Mouse (Mus musculus): Measurements from ENCODE around the gene Bak1.

The Bak1 gene

DNA sequence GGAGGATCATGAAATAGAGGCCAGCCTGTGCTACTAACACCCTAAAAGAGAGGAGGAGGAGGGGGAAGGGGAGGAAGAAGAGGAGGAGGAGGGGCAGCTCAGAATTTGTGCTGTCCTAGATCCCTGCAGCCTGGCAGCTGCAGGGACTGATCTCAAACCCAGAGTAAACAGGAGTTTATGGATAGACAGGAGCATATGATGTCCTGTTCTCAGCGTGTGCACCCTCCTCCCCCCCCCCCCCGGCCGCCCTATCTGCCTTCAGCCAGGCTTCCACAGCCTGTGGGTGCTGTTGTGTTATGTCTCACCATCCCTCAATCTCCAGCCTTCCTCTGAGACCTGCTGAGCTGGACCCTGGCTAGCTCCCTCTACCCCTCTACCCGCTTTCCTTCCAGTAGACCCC is at the start of gene Bak1:
TSS of gene Bak1 (minus strand) at position 101 of the 400 bp plus-strand sequence.
- no peak for DNase-seq (ENCODE audit: low read depth, low spot score)

DNA sequence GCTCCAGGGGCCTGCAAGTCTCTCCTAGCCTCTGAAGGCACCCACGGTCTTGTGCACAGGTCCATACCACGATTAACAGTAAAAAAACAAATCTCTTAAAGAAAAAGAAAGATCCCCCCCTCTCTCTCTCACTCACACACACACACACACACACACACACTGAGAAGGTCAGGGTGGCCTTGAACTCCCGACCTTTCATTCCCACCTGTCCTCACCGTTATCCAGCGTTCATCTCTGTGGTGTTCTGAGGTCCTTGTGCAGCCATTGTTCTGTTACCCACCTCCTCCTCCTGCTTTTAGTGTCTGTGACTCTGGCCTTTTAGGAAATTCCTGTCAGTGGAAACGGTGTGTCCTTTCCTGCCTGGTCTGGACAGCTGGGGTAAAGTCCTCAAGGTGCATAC is 49.7 kb upstream of the Bak1 start:
- DNase-seq (ENCODE audit: low read depth, low spot score): no peak

DNA sequence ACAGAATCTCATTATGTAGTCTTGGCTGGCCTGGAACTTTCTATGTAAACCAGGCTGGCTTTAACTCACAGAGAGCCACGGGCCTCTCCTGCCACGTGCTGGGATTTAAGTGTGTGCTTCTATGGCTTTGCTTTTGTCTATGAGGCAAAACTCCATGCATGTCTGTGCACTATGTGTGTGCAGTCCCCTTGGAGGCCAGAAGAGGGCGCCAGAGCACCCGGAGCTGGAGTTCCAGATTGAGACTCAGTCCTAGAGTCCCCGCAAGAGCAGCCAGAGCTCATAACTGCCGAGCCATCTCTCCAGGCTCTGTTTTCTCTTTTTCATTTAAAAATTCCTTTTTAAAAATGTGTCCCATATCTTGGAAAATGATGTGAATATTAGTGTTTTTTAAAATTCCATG is 49.1 kb upstream of the Bak1 start:
- DNase-seq (ENCODE audit: low read depth, low spot score): peak; percentile 56

DNA sequence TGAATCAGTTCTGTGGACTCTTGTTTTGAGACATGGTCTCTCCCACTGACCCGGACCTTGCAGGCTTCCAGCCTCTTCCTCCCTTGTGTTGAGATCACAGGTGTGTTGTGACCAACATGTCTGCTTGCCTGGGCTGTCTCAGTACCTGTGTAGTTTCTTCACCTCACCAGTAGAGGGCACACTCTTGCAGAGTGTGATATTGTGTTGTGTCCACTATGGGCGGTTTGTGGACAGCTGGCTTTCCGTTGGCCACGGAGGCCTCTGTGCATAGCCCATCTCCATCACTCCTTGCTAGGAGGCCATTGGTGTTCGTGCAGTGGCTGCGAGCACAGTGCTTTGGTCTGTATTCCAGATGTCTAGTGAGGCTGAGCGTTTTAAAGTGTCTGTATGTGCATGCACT is 48.3 kb upstream of the Bak1 start:
- no peak for DNase-seq (ENCODE audit: low read depth, low spot score)

DNA sequence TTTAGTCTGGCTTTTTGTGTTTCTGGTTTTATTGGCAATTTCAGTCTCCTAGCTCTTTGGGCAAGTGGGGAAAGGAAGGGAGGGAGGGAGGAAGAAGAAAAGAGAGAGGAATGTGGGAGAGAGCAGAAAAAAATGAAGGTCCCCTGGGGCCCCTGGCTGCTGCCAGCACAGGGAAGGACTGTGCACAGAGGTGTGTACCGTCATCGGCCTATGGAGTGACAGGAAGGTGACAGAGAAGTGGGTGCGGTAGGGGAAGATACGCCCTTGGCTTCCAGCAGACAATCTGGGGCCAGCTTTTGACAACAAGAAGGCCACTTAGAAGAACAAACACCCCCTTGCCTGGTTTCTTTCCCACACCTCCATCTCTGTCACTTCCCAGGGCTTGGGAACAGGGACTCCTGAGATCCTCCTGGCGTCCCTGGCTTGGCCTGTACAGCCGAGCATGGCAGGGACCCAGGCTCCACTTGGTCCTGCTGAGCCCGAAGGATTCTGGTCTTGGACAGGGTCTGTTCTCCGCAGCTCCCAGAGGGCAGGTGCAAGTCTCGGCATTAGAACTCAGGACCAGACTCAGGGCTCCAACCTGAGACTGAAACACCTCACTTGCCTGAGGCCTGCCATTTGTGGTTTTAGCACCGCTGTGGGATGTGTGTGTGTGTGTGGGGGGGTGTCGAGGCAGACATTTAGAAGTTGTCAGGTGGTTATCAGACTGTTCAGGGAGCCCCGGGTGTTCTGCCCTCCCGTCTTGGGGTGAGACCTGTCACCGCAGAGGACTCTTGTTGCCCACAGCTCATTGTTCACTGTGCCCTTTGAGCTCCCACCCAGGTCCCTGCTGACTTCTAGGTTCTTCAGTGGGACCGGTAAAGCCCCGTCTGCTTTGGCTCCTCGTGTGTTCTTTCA is 46.3 kb upstream of the Bak1 start:
- DNase-seq (ENCODE audit: low read depth, low spot score): no peak

DNA sequence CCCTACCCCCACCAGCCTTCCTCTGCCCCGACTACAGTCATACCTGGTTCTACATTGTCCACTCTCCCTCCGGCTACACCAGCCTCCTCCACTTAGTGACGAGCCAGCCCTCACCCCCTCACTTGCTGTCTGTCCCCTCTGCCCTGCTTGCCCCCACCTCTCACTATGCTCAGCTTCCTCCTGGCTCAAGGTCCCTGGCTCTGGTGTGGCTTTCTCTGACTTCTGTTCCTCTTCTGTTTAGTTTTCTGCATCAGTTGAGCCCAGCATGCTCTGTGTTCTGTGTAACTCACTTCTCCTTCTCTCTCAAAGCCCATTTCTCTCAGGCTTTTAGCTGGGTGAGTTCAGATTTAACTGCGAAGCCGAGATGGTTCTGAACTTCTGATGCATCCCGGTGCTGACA is 45.4 kb upstream of the Bak1 start:
- no peak for DNase-seq (ENCODE audit: low read depth, low spot score)

DNA sequence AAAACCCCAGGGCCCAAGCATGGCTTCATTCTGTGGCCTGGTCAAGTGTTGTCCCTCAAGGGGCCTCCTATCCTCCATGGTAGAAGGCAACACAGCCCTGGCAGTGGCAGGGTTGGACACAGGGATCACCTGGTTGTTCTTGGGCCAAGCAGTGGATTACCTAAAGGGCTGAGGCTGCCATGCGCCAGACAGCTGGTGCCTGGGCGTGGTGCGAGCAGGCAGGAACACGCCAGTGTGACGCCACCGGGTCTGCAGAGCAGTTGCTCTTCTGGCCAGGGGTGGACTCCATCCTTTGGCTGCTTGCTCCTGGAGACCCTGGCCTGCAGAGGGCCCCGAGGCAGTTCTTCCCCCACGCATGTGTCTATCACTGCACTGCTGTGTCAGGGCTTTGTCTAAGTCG is 45.0 kb upstream of the Bak1 start:
- DNase-seq (ENCODE audit: low read depth, low spot score): no peak

DNA sequence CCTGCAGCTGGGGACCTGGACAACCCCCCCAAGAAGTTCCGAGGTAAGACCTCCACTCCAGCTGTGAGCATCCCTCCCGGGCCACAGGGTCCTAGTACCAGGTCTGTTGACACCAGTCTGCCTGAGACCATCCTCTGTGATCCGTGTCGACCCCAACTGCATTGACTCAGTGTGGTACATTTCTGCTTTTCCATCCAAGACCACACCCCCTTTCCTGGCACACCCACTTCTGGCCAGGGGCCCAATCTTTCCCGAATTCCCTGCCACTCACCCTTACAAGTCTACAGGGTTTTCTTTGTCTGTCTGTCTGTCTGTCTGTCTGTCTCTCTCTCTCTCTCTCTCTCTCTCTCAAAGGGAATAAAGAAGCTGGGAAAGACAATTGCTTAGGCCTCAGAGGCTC is 44.3 kb upstream of the Bak1 start:
- DNase-seq (ENCODE audit: low read depth, low spot score): no peak

DNA sequence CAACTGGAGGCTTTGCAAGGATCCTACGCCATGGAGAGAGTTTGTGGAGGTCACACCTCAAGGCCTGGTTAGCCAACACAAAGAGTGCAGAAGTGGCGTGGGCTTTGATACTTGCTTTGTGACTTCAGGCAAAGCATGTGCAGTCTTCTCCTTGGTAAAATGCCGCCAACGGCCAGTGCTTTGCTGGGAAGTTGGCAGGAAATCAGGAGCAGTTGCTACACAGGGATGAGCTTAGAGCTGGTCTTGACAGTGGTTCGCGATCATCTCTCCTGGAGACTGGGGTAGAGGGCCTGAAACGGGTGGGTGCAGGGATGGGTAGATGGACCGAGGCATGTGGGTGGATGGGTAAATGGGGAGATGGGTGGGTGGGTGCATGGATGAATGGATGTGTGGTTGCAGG is 43.6 kb upstream of the Bak1 start:
- no peak for DNase-seq (ENCODE audit: low read depth, low spot score)

DNA sequence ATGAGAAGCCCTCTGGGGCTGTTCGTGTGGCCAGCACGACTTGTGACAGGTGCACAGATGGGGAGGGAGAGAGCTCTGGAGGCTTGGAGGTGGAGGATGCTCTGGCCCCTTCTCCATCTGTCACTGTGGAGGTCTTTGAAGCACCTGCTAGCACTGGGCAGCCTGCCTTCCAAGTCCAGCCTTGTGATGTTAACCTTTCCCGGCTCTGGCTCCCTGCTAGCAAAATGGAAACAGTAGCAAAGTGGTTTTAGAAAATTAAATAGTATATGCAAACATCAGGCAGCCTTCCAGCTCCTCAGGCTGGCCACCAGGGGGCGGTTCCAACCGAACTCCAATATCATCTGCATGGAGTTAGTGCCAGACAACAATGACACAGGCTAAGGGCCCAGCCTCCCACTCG is 42.8 kb upstream of the Bak1 start:
- DNase-seq (ENCODE audit: low read depth, low spot score): peak; percentile 56

DNA sequence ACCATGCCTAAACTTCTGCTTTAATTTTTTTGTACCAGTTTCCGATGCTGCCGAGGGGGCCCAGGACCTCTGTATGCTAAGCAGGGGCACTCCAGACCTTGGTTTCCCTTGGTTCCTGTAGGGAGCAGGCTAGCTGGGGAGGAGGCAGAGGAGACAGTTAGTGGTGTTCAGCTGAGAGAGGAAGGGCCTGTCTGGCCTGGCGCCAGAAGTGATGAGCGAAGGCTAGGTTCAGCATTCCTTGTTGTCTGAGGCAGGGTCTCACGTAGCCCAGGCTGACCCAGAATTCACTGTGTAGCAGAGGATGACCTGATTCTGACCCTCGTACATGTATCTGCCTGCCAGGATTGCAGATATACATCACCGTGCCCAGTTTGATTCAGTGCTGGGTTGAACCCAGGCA is 42.1 kb upstream of the Bak1 start:
- no peak for DNase-seq (ENCODE audit: low read depth, low spot score)

DNA sequence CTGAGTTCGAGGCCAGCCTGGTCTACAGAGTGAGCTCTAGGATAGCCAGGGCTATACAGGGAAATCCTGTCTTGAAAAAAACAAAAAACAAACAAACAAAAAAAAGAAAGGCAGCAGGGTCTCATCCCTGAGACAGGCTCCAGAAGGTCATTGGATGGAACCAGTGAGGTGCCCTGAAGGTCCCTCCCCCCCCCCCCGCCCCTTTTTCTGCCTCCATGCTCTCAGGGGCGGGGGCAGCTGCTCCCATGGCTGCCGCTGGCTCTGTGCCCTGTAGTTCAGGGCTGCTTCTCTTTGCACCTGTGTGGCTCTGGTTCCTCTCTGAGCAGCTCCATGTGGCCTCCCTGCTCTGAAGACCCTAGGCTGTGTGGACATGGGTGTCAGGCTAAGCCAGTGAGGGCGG is 40.3 kb upstream of the Bak1 start:
- no peak for DNase-seq (ENCODE audit: low read depth, low spot score)

DNA sequence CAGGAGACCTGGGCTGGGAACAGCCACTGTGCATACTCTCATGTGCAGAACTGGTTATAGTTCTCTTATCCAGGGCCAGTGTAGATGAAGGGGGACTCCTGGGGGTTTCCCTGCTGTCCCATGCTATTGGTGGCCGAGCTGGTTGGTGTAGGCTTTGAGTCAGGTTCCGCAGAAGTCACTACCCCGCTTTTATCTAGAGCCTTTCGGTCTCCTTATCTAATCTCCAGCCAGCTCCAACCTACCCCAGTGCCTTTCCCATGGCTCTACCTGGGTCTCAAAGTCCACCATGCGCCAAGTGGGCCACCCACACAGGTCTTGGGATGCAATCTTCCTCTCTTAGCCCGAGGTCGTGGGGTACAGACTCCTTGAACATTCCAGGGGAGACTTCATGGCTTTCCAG is 37.3 kb upstream of the Bak1 start:
- no peak for DNase-seq (ENCODE audit: low read depth, low spot score)

DNA sequence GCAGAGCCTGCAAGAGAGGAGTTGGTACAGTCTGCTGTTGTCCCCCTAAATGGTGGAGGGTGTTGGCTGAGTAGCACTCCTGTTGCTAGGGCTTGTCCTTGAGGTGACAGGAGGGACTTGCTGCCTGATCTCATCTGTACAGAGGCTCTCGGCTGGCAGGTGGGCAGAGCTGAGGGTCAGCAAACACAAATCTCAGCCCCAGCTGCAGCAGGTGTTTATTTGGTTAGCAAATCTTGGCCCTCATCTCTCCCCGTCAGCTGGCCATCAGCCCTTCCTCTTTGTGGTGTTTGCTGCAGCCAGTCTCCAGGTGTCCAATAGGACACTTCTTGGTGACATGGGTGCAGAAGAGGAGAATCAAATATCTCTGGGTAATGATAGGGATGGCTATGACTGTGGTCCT is 35.4 kb upstream of the Bak1 start:
- DNase-seq (ENCODE audit: low read depth, low spot score): no peak

DNA sequence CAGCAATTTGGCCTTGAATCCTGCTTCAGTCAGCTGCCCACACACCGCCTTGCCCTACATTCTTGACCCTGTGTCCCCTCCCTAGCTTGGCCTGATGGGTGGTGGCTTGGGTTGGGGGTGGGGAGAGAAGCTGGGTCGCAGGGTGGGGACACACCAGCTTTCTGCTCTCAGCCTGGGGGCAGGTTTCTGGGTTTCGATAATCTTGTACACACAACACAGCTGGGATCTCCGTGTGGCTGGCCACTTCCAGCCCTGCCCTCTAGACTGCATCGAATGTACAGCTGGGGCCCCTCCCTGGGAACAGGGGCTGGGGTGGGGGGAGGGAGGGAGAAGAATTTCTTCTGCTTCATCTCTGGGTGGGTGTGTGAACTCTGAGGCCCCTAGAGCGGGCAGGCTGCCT is 34.9 kb upstream of the Bak1 start:
- DNase-seq (ENCODE audit: low read depth, low spot score): no peak

DNA sequence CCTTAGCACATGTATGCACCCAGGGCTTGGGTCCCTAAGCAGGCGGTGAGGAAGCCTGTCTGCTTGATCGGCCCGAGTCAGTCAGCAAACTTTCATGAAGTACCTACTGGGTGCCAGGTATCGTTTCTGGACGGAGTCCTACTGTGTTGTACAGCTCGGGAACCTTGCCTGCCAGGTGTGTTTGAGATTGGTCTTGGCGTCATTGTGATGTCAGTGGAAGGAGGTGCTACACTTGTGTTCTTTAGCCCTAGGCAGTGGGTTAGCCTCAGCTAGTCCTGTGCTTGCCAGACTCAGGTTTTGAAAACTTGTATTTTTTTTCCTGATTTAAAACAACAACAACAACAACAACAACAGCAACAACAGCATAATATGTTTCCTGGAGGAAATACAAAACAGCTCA is 33.9 kb upstream of the Bak1 start:
- DNase-seq (ENCODE audit: low read depth, low spot score): no peak

DNA sequence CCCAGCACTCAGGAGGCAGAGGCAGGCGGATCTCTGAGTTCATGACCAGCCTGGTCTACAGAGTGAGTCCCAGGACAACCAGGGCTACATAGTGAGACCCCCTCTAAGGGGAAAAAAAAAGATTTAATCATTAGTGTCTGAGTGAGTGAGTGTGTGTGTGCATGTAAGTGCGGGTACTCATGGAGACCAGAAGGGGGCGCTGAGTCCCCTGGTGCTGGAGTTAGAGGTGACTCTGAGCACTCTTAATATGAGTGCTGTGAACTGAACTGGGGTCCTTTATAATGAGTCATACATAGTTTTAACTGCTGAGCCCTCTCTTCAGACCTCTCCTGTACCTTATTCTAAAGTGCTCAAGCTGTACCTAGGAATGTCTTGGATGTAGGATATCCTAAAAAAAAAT is 32.9 kb upstream of the Bak1 start:
- peak; percentile 33 for DNase-seq (ENCODE audit: low read depth, low spot score)

DNA sequence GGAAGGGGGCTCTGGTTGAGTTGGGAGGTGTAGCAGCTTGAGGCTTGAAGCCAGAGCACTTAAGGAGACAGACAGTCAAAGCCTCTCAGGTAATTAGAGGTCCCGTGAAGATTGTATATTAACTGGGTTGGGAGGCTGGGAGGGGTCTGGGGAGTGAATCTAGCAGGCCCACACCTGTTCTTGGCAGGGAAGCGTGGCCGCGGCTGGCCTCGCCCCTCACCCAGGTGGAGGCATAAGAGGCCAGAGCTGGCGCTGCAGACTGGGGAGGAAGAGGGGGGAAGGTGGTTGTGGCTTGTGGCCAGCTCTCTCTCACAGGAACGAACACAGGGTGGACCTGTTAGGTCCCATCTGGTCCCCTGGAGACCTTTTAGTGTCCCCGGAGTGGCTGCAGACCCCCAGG is 31.9 kb upstream of the Bak1 start:
- no peak for DNase-seq (ENCODE audit: low read depth, low spot score)

DNA sequence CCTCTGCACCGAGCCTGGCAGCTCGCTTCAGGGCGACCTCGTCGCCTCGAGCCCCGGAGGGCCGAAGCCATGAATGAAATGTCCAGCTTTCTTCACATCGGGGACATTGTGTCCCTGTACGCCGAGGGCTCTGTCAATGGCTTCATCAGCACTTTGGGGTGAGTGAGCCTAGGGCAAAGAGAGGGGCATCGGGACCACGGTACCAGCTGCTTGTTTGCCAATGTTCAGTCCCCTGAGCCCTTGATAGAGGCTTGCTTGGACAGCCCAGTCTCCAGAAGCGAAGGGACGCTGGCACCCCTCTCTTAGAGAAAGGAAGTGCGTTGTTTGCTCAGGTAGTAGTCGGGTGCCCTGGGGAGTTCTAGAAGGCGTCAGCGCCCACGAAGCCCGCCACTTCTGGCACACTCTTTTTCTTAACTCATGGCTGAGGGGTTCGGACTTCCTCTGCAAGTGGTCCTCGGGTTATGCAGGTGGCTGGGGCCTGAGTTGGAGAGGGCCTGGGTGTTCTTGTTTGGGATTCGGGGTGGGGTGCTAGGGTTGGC is 28.8 kb upstream of the Bak1 start:
- peak; percentile 45 for DNase-seq (ENCODE audit: low read depth, low spot score)

DNA sequence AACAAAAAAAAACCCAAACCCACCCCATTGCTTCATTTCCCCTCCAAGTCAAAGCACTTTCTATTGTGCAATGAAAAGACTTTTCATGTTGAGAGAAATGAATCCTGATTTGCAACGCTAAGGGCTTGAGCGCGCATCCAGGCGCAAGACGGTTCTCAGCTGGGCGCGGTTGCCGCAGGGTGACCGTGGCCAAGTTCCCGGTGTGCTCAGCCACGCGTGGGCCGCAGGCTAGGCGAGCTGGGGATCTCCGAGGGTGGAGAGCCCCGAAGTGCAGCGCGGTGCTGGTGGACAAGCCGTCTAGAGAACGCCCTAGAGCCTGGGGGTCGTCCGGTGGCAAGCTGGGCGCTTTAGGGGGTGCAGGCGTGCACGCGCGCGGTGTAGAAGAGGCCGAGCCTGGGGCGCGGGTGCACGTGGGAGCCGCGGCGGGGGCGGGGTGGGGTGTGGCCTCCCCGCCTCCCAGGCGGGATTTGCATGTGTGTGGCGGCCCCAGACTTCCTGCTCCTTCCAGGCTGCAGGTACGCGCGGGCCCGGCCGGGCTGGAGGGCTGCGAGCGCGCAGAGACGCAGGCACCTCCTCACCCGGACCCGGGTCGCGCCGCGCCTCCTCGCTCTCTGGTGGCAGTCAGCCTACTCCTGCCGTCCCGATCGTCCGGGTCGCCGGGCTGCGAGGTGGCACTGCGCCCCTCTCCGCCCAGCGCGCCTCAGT is 28.2 kb upstream of the Bak1 start, which contains the start of gene Itpr3:
TSS of gene Itpr3 (plus strand) at position 493 of the 705 bp plus-strand sequence.
- peak; percentile 88 for DNase-seq (ENCODE audit: low read depth, low spot score)

DNA sequence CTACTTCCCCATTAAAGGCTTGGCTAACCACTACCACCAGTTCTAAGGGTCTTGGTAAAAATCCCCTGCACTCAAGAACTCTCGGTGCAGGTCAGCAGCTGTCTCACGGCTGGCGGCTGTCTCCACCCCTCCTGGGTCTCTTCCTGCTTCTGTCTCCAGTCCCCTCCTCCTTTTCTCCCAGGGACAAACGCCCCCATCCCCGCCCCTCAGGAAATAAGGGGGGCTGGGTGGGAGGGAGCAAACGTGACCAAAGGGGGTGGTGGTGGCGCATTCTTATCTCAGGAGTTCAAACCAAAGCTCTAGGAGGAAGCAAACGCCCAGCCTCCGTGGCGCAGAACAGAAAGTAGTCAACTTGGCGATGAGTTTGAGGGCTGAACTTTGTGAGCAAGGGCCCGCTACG is 27.4 kb upstream of the Bak1 start:
- DNase-seq (ENCODE audit: low read depth, low spot score): peak; percentile 90

DNA sequence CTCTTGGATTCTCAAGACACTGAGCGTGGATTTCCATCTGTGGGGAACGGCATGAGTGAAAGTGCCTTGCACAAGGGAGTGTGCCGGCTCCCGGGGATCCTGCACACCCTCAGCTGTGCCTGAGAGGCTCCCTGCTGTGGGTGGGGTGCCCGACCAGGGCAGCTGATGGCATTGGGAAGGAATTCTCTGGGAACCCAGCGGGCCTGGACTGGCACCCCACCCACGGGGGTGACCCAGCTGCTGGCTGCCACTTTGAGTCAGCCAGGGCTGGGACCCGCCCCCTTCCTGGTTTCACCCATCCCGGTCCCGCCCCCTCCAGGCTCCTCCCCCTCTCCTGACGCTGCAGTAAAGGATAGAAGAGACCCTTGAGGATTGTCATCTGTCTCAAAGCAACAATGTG is 22.7 kb upstream of the Bak1 start:
- peak; percentile 74 for DNase-seq (ENCODE audit: low read depth, low spot score)

DNA sequence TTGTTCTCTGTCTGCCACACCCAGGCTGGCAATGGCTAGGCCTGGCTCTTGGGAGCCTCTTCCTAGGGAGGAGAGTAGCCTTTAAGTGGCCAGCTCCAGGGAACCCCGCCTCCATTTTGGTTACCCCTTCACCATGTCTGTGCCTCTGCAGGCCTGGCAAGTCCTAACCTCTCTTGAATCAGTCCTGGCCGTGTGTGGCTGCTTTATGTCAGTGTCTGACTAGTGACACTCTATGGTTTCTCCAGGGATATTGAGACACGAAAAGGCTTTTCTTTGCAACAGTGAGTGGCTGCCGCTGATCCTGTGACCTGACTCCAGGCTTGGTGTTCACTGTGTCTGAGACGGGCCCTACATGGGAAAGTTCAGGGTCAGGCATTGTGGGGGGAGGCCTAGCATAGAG is 22.0 kb upstream of the Bak1 start:
- DNase-seq (ENCODE audit: low read depth, low spot score): no peak

Measured in CD4-positive, CD25-positive, alpha-beta regulatory T cell, adult 2 months (primary cell).